Mouse (Mus musculus) liver, embryonic 11.5 days (tissue): ENCODE measurements around the gene Cuedc2. TPM values are rescaled to one million over a fixed set of nuclear protein-coding genes. Genes with fewer than 3 reads are reported as not detected.
A peak's percentile ranks its signal among the peaks of the same experiment; 100 is the strongest.

Experiments
- ATAC-seq: fragments of 200-750 bp; cut with Nextera tagmentation; replicated peaks from 2 replicates; pipeline ENCODE4 v1.8.0; 2017; ENCODE audit warnings: moderate number of reproducible peaks, mild to moderate bottlenecking, moderate TSS enrichment, moderate library complexity; ENCODE audit not compliant: low FRiP score
- DNase-seq: peaks from one replicate; pipeline ENCODE4 v3.0.0-alpha.2; 2017; ENCODE audit warnings: low spot score
- H3K27ac ChIP-seq: fragments of 300-500 bp; sonication (generic); 2 replicates; pipeline ENCODE4 v1.5.1; 2014; ENCODE audit warnings: mild to moderate bottlenecking, low read depth, low read length, control low read depth
- H3K27me3 ChIP-seq: fragments of 300-500 bp; sonication (generic); replicated peaks from 2 replicates; pipeline ENCODE4 v1.6.1; 2014; ENCODE audit warnings: low read length, mixed read lengths; ENCODE audit not compliant: control insufficient read depth, insufficient read depth
- H3K36me3 ChIP-seq: fragments of 300-500 bp; sonication (generic); 2 replicates; pipeline ENCODE4 v1.6.1; 2014; ENCODE audit warnings: mild to moderate bottlenecking, low read length, moderate library complexity, mixed read lengths; ENCODE audit not compliant: control insufficient read depth, insufficient read depth
- H3K4me1 ChIP-seq: fragments of 300-500 bp; sonication (generic); replicated peaks from 2 replicates; pipeline ENCODE4 v1.6.1; 2014; ENCODE audit warnings: low read length, mixed read lengths; ENCODE audit not compliant: control insufficient read depth, insufficient read depth
- H3K4me2 ChIP-seq: fragments of 300-500 bp; sonication (generic); 2 replicates; pipeline ENCODE4 v1.6.1; 2014; ENCODE audit warnings: mild to moderate bottlenecking, control low read depth, moderate library complexity
- H3K4me3 ChIP-seq: fragments of 300-500 bp; sonication (generic); 2 replicates; pipeline ENCODE4 v1.5.1; 2014; ENCODE audit warnings: low read depth, low read length, control low read depth
- H3K9ac ChIP-seq: fragments of 300-500 bp; sonication (generic); 2 replicates; pipeline ENCODE4 v1.6.1; 2014; ENCODE audit warnings: low read depth, low read length, control low read depth
- H3K9me3 ChIP-seq: fragments of 300-500 bp; sonication (generic); 2 replicates; pipeline ENCODE4 v1.6.1; 2016; ENCODE audit warnings: low read length, inconsistent platforms, mixed read lengths; ENCODE audit not compliant: control insufficient read depth
- WGBS: fragments of 180-500 bp; shearing (Covaris S2); extraction: QIAGEN DNeasy Blood & Tissue Kit; methylation state at CpG from one replicate; pipeline ENCODE4 v1.1.7; 2014; 5-methylcytosine and 5-hydroxymethylcytosine counted together
- polyA plus RNA-seq: library from polyadenylated mRNA; unstranded; fragments of >200 nt; fragmentation: Nextera tagmentation; extraction: Ambion mirVana; gene quantifications from 2 replicates; pipeline ENCODE4 v1.2.1, GENCODE M21; 2014

The Cuedc2 gene
- polyA plus RNA-seq, 1 experiment from 2014 or later, result 151 TPM

DNA sequence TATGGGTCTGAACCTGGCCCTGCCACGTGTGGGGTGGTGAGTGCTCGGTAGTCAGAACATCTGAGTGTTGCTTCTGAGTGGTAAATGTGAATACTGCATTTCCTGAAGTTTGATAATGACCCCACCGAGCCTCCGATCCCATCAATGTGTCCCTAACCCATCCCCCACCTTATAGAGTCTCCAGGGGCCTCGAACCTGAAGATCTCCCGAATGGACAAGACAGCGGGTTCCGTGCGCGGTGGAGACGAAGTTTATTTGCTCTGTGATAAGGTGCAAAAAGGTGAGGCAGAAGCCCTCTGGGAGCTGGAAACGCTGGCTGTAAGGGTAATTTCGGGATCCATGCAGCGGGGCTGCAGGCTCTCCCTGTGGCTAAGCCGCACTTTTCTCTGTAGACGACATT is 30.7 kb downstream of the Cuedc2 start:
- Histone ChIP-seq H3K4me1 (peaks cover 16% of the 10 kb centered on the region), H3K9me3 (no peaks in the 10 kb centered on the region), H3K36me3 (peaks cover 13% of the 10 kb centered on the region), H3K4me2 (no peak overlapping the region), H3K9ac (no peak overlapping the region), H3K4me3 (no peak overlapping the region), H3K27ac (no peak overlapping the region), H3K27me3 (peaks cover 21% of the 10 kb centered on the region)
- ATAC-seq, result no peak
- WGBS, result 78% methylated on average over 16 of the region's 16 CpGs
- DNase-seq, result peak; percentile 27

DNA sequence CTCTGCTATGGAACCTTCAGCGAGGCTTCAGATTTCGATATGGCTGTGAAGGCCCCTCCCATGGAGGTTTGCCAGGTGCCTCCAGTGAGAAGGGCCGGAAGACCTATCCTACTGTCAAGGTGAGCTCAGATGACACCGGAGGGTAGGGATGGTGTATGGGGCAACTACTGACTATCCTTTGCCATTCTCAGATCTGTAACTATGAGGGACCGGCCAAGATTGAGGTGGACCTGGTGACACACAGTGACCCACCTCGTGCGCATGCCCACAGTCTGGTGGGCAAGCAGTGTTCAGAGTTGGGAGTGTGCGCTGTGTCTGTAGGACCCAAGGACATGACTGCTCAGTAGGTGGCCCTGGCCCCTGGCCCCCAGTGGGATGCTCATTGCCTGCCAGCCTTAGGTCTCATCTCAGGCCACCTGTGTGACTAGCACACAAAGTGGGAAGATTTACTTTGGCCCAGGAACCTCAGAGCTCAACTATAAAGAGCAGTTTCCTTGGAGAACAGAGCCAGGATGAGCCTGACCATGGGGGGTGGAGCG is 31.7 kb downstream of the Cuedc2 start:
- Histone ChIP-seq H3K9me3 (no peaks in the 10 kb centered on the region), H3K4me3 (no peak overlapping the region), H3K36me3 (peaks cover 10% of the 10 kb centered on the region), H3K9ac (no peak overlapping the region), H3K27me3 (peaks cover 16% of the 10 kb centered on the region), H3K27ac (no peak overlapping the region), H3K4me1 (peaks cover 16% of the 10 kb centered on the region), H3K4me2 (no peak overlapping the region)
- ATAC-seq, result no peak
- 88% methylated on average over 9 of the region's 9 CpGs for WGBS
- DNase-seq, result peak; percentile 30

DNA sequence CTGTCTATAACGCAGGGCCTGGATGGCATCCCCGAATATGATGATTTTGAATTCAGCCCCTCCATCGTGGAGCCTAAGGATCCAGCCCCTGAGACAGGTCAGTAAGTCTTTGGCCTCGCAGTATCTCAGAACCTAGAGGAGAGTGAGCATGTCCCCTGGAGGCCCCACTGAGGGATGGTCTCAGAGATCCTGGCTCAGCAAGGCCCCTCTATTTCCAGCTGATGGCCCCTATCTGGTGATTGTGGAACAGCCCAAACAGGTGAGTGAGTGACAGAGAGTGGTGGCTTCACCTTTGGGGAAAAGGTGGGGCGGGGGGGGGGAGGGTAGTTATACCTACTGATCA is 32.3 kb downstream of the Cuedc2 start:
- WGBS, result 60% methylated on average over 5 of the region's 5 CpGs
- Histone ChIP-seq H3K27me3 (peaks cover 16% of the 10 kb centered on the region), H3K27ac (no peak overlapping the region), H3K9ac (peak overlapping the region; percentile 70), H3K4me1 (peaks cover 16% of the 10 kb centered on the region), H3K9me3 (no peaks in the 10 kb centered on the region), H3K4me3 (peak overlapping the region; percentile 79), H3K4me2 (peak overlapping the region; percentile 99), H3K36me3 (peaks cover 6% of the 10 kb centered on the region)
- DNase-seq, result no peak
- no peak for ATAC-seq

DNA sequence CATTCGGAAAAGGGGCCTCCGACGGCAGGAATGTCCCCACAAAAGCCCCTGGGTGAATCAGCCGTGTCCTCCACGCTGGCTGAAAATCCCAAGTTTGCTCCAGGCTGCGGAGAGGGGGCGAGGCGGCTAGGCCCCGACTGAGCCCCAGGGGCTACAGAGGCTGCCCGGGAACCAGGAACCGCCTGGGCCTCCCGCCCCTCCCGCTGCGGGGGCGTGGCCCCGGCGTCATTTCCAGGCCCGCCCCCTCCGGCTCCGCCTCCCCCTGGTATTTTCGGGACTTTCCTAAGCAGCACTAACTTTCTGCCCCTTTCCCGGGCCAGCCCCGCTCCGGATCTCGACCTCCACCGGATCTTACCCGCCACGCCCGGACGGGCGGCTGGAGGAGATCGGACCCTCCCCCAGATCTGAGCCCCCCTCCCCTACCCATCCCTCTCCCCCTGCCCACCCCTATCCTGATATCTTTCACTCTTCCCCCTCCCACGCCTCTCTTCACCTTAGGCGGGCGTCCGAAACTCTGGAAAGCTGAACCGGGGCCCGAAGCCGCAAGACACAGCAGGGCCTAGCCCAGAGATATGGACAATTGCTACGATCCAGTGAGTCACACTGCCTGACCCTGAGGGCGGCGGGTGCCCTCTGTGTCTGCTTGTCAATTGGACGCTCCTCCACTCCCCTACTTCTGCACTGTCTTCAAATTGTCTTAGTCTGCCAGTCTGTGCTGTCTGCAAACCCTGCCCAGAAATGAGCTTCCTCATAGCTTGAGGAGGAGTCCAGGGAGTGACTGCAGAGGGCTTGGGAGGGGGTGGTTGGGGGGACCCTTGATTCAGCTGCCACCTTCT is 32.9 kb downstream of the Cuedc2 start:
- peaks cover 2% of the 10 kb centered on the region; the same call in 1 of the 2 replicates for H3K36me3 ChIP-seq
- peak overlapping the region; percentile 70 for H3K9ac ChIP-seq
- peak overlapping the region; percentile 77 for H3K27ac ChIP-seq
- ATAC-seq, result peak; percentile 77
- H3K4me1 ChIP-seq, result peaks cover 16% of the 10 kb centered on the region
- H3K4me2 ChIP-seq, result peak overlapping the region; percentile 99
- H3K27me3 ChIP-seq, result peaks cover 16% of the 10 kb centered on the region
- under 1% methylated on average over 42 of the region's 43 CpGs for WGBS
- H3K9me3 ChIP-seq, result no peaks in the 10 kb centered on the region
- peak overlapping the region; percentile 79 for H3K4me3 ChIP-seq
- DNase-seq, result peak; percentile 92

DNA sequence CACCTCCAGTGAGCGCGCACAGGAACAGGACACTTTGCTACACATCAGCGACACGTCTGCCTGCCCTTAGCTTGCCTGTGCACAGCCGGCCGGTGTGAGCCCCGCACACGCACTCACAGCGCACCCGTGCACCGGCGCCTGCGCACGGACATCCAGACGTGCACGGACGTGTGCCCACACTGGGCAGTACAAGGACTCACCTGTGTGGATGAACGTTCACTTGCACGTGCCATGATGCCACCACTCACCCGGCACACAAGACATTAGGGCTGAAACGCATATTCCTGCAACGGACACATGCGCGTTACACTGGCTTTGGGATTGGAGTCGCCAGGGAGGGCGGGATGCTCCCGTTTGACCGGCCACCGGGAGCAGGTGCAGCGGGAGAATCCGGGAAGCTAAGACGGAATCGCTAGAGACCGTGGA is 33.6 kb downstream of the Cuedc2 start:
- 0% methylated on average over 34 of the region's 34 CpGs for WGBS
- DNase-seq (no peak), ATAC-seq (peak; percentile 42)
- Histone ChIP-seq H3K27ac (peak overlapping the region; percentile 77), H3K9me3 (no peaks in the 10 kb centered on the region), H3K4me2 (peak overlapping the region; percentile 99), H3K27me3 (peaks cover 16% of the 10 kb centered on the region), H3K36me3 (peaks cover 2% of the 10 kb centered on the region; the same call in 1 of the 2 replicates), H3K9ac (peak overlapping the region; percentile 70), H3K4me3 (peak overlapping the region; percentile 79), H3K4me1 (peaks cover 16% of the 10 kb centered on the region)

DNA sequence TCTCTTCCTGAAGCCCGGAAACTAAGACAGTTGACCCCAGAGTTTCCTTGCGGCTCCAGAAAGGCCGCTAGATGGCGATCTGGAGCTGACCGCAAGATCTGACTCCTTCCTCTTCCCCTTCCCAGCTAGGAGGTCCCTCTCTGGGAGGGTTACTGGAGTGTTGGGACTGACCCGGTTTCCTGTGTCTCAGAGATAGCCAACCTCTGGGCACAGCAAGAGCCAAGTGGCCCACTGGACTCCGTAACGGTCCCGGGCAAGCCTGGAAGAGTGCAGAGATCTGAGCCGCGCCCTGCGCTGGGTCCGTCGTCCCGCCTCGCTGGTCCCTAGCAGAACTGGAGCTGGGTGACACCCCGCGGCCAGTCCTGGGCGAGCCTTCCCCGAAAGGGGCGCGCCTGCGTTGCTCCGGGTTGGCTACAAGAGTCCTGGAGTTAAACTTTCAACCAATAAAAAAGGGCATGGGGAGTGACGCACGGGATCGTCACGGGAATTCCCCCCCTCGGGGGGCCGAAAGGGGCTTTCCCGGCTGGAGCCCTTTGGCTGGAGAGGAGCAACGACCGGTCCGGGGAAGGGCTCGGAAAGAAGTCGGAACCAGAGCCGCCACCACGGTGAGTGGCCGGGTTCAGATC is 34.2 kb downstream of the Cuedc2 start, which contains the start of gene Nfkb2:
TSS of gene Nfkb2 (plus strand) at position 105 of the 626 bp plus-strand sequence.
- H3K4me1 ChIP-seq, result peaks cover 14% of the 10 kb centered on the region
- DNase-seq, result peak; percentile 92

DNA sequence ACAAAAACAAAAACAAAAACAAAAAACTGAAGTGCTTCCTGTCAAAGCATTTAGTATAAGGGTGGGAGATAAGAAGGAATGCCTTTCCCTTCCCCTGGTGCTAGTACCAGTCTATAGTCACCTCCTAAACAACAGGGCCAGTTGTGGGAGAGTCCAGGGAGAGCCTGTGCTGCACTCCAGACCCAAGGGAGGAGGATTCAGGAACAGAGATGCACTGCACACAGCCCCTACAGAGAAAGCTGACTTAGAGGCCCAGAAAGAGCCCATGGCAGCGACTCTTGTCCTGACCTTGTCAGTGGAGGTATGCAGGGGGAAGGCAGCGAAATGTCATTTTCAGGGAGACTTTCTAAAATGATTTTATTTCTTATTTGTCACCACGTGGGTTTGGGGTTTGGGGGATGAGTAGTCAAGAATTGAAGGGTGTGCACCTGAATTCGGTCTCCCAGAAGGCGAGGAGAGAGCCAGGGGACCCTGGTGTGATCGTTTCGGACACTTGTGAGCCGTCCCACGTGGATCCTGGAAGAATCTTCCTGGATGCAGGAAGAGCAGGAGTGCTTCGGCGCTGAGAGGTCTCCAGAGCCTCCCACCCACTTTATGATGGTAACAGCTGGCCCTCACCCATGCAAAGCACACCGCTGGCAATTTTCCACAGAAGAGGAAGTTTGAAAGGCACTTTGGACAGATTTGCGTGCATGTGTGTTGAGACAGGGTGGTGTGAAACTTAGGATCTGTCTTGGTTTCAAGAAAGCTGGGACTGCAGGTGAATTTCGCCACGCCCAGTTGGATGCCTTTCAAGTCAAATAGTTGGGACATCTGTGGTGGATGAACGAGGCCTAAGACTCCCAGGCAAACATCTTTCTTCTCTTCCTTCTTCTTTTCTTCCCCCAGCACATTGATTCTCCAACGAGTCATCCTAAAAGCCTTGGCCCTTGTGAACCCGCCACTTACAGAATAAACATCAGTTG is 35.0 kb downstream of the Cuedc2 start:
- WGBS, result 61% methylated on average over 18 of the region's 18 CpGs
- H3K4me3 ChIP-seq, result peak overlapping the region; percentile 79
- peaks cover 7% of the 10 kb centered on the region; the same call in 1 of the 2 replicates for H3K4me1 ChIP-seq
- H3K9me3 ChIP-seq, result no peaks in the 10 kb centered on the region
- H3K27me3 ChIP-seq, result peaks cover 11% of the 10 kb centered on the region
- no peaks in the 10 kb centered on the region for H3K36me3 ChIP-seq
- DNase-seq (no peak), ATAC-seq (no peak)
- no peak overlapping the region for H3K9ac ChIP-seq
- no peak overlapping the region for H3K27ac ChIP-seq
- peak overlapping the region; percentile 99 for H3K4me2 ChIP-seq

More for the DNA sequence above, 34.2 kb downstream of the Cuedc2 start, which contains the start of gene Nfkb2:
- WGBS, result under 1% methylated on average over 39 of the region's 39 CpGs
- Histone ChIP-seq H3K9me3 (no peaks in the 10 kb centered on the region), H3K9ac (peak within 1 kb of the TSS; percentile 70), H3K36me3 (peaks cover under 1% of the 10 kb centered on the region; the same call in 1 of the 2 replicates), H3K27ac (peak within 1 kb of the TSS; percentile 77), H3K4me3 (peak within 1 kb of the TSS; percentile 79), H3K4me2 (peak within 1 kb of the TSS; percentile 99), H3K27me3 (peaks cover 13% of the 10 kb centered on the region)
- peak; percentile 87 for ATAC-seq

DNA sequence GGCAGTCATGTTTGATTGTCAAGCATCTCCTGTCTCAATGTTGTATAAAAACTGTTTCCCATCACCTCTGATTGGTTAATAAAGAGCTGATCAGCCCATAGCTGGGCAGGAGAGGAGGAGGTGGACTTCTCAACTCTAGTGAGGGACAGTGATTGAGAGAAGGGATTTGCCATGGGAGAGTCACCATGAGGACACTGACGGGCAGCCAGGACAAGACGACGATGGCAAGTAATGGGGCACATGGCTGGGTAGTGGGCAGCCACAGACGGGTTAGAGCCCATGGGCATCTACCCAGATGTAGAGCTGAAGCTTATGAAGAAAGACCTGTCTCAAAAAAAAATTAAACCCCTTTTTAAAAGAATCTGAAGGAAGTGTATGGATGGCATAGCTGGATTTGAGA is 36.0 kb downstream of the Cuedc2 start:
- H3K4me1 ChIP-seq, result peaks cover 5% of the 10 kb centered on the region; the same call in 1 of the 2 replicates
- H3K4me3 ChIP-seq, result no peak overlapping the region
- H3K27ac ChIP-seq, result no peak overlapping the region
- no peaks in the 10 kb centered on the region for H3K36me3 ChIP-seq
- H3K4me2 ChIP-seq, result no peak overlapping the region
- H3K9me3 ChIP-seq, result no peaks in the 10 kb centered on the region
- peaks cover 6% of the 10 kb centered on the region for H3K27me3 ChIP-seq
- DNase-seq, result peak; percentile 26
- H3K9ac ChIP-seq, result no peak overlapping the region
- ATAC-seq, result no peak
- 83% methylated on average over 4 of the region's 4 CpGs for WGBS
